Mouse (Mus musculus) kidney, adult 2 months (tissue): ENCODE data around the gene Nt5dc2.

ENCODE experiments used
- CTCF ChIP-seq: fragments of 200-500 bp; conservative IDR thresholded peaks from 2 replicates; pipeline ENCODE4 v1.5.1; 2011; ENCODE audit warnings: low read depth, mild to moderate bottlenecking, control low read depth, low read length, moderate library complexity, mixed read lengths; ENCODE audit not compliant: insufficient read depth, insufficient read length
- POLR2A ChIP-seq: fragments of 200-500 bp; IDR thresholded peaks from one replicate; pipeline ENCODE4 v1.6.1; 2011; ENCODE audit warnings: low read depth, low read length, control low read depth

- TF ChIP-seq POLR2A (no peak), CTCF (no peak)
These were observed 9.3 kb downstream of the Nt5dc2 start for GRCm38 (mm10) chr14:31140141-31140540.
